Mouse (Mus musculus): ENCODE measurements around the gene Ctcf. TPM values are rescaled to one million over a fixed set of nuclear protein-coding genes. Genes with fewer than 3 reads are reported as not detected.

Ctcf gene
- polyA plus RNA-seq, 1 experiment from 2014 or later: 102 TPM

- no peak for DNase-seq (ENCODE audit: low spot score)
- WGBS: 90% methylated on average over 21 of the region's 21 CpGs
- Histone ChIP-seq H3K4me1 (replicated peaks) (peaks cover 37% of the 10 kb centered on the region), H3K27me3 (ENCODE audit: insufficient read depth, poor library complexity, severe bottlenecking) (no peaks in the 10 kb centered on the region), H3K9me3 (no peaks in the 10 kb centered on the region), H3K27ac (no peak overlapping the region), H3K4me3 (no peak overlapping the region), H3K36me3 (peaks cover 72% of the 10 kb centered on the region)
These were observed 15.2 kb upstream of the Ctcf start for GRCm38 (mm10) chr8:105620946-105621720.

GRCm38 (mm10) chr8:105621841-105622240 is 14.5 kb upstream of the Ctcf start:
- no peak for DNase-seq (ENCODE audit: low spot score)
- peaks cover 37% of the 10 kb centered on the region for H3K4me1 ChIP-seq (replicated peaks)
- H3K36me3 ChIP-seq: peaks cover 64% of the 10 kb centered on the region
- no peak overlapping the region for H3K4me3 ChIP-seq
- WGBS: 83% methylated on average over 4 of the region's 4 CpGs
- H3K27me3 ChIP-seq (ENCODE audit: insufficient read depth, poor library complexity, severe bottlenecking): no peaks in the 10 kb centered on the region
- no peaks in the 10 kb centered on the region for H3K9me3 ChIP-seq
- no peak overlapping the region for H3K27ac ChIP-seq

GRCm38 (mm10) chr8:105622421-105622920 is 13.9 kb upstream of the Ctcf start:
- peak; percentile 94 for DNase-seq (ENCODE audit: low spot score)
- Histone ChIP-seq H3K27me3 (ENCODE audit: insufficient read depth, poor library complexity, severe bottlenecking) (no peaks in the 10 kb centered on the region), H3K4me3 (no peak overlapping the region), H3K9me3 (no peaks in the 10 kb centered on the region), H3K4me1 (replicated peaks) (peaks cover 37% of the 10 kb centered on the region), H3K36me3 (peaks cover 58% of the 10 kb centered on the region), H3K27ac (peak overlapping the region; percentile 30; the same call in 1 of the 2 replicates)
- WGBS: 6% methylated on average over 8 of the region's 8 CpGs

GRCm38 (mm10) chr8:105623118-105623517 is 13.2 kb upstream of the Ctcf start:
- 26% methylated on average over 5 of the region's 5 CpGs for WGBS
- H3K27ac ChIP-seq: peak overlapping the region; percentile 59; the same call in 1 of the 2 replicates
- no peaks in the 10 kb centered on the region for H3K9me3 ChIP-seq
- DNase-seq (ENCODE audit: low spot score): no peak
- peaks cover 52% of the 10 kb centered on the region for H3K36me3 ChIP-seq
- no peaks in the 10 kb centered on the region for H3K27me3 ChIP-seq (ENCODE audit: insufficient read depth, poor library complexity, severe bottlenecking)
- peaks cover 37% of the 10 kb centered on the region for H3K4me1 ChIP-seq (replicated peaks)
- peak overlapping the region; percentile 7; the same call in 1 of the 2 replicates for H3K4me3 ChIP-seq

GRCm38 (mm10) chr8:105623679-105624245 is 12.6 kb upstream of the Ctcf start:
- H3K27ac ChIP-seq: peak overlapping the region; percentile 59; the same call in 1 of the 2 replicates
- 61% methylated on average over 7 of the region's 7 CpGs for WGBS

GRCm38 (mm10) chr8:105624401-105624800 is 12.0 kb upstream of the Ctcf start:
- H3K4me3 ChIP-seq: no peak overlapping the region
- 61% methylated on average over 3 of the region's 3 CpGs for WGBS
- DNase-seq (ENCODE audit: low spot score): no peak
- H3K27ac ChIP-seq: peak overlapping the region; percentile 2; the same call in 1 of the 2 replicates
- H3K4me1 ChIP-seq (replicated peaks): peaks cover 37% of the 10 kb centered on the region
- H3K36me3 ChIP-seq: peaks cover 39% of the 10 kb centered on the region
- no peaks in the 10 kb centered on the region for H3K27me3 ChIP-seq (ENCODE audit: insufficient read depth, poor library complexity, severe bottlenecking)
- H3K9me3 ChIP-seq: no peaks in the 10 kb centered on the region

More at GRCm38 (mm10) chr8:105623679-105624245, 12.6 kb upstream of the Ctcf start:
- Histone ChIP-seq H3K27me3 (ENCODE audit: insufficient read depth, poor library complexity, severe bottlenecking) (no peaks in the 10 kb centered on the region), H3K36me3 (peaks cover 45% of the 10 kb centered on the region), H3K4me1 (replicated peaks) (peaks cover 37% of the 10 kb centered on the region), H3K4me3 (no peak overlapping the region), H3K9me3 (no peaks in the 10 kb centered on the region)
- no peak for DNase-seq (ENCODE audit: low spot score)

- H3K4me3 ChIP-seq: no peak overlapping the region
- H3K4me1 ChIP-seq (replicated peaks): peaks cover 37% of the 10 kb centered on the region
- 84% methylated on average over 1 of the region's 1 CpGs for WGBS
- peaks cover 35% of the 10 kb centered on the region for H3K36me3 ChIP-seq
- peak overlapping the region; percentile 2; the same call in 1 of the 2 replicates for H3K27ac ChIP-seq
- no peaks in the 10 kb centered on the region for H3K27me3 ChIP-seq (ENCODE audit: insufficient read depth, poor library complexity, severe bottlenecking)
- DNase-seq (ENCODE audit: low spot score): no peak
- no peaks in the 10 kb centered on the region for H3K9me3 ChIP-seq
These were observed 11.5 kb upstream of the Ctcf start for GRCm38 (mm10) chr8:105624831-105625230.

GRCm38 (mm10) chr8:105626086-105626485 is 10.3 kb upstream of the Ctcf start:
- Histone ChIP-seq H3K27me3 (ENCODE audit: insufficient read depth, poor library complexity, severe bottlenecking) (no peaks in the 10 kb centered on the region), H3K36me3 (peaks cover 22% of the 10 kb centered on the region), H3K4me1 (replicated peaks) (peaks cover 37% of the 10 kb centered on the region), H3K27ac (no peak overlapping the region), H3K9me3 (no peaks in the 10 kb centered on the region), H3K4me3 (no peak overlapping the region)
- DNase-seq (ENCODE audit: low spot score): no peak
- WGBS: 93% methylated on average over 1 of the region's 1 CpGs

- Histone ChIP-seq H3K27me3 (ENCODE audit: insufficient read depth, poor library complexity, severe bottlenecking) (no peaks in the 10 kb centered on the region), H3K4me1 (replicated peaks) (peaks cover 11% of the 10 kb centered on the region), H3K27ac (no peak overlapping the region), H3K4me3 (no peak overlapping the region), H3K36me3 (peaks cover 3% of the 10 kb centered on the region), H3K9me3 (no peaks in the 10 kb centered on the region)
- DNase-seq (ENCODE audit: low spot score): no peak
- WGBS: 95% methylated on average over 4 of the region's 4 CpGs
These were observed 7.0 kb upstream of the Ctcf start for GRCm38 (mm10) chr8:105629337-105629736.

- Histone ChIP-seq H3K4me1 (replicated peaks) (peaks cover 33% of the 10 kb centered on the region), H3K9me3 (no peaks in the 10 kb centered on the region), H3K27ac (peak overlapping the region; percentile 100; the same call in 1 of the 2 replicates), H3K36me3 (peaks cover 11% of the 10 kb centered on the region), H3K27me3 (ENCODE audit: insufficient read depth, poor library complexity, severe bottlenecking) (no peaks in the 10 kb centered on the region), H3K4me3 (peak overlapping the region; percentile 72)
- no peak for DNase-seq (ENCODE audit: low spot score)
- 88% methylated on average over 2 of the region's 2 CpGs for WGBS
These were observed 1.5 kb upstream of the Ctcf start for GRCm38 (mm10) chr8:105634771-105635458.

- Histone ChIP-seq H3K4me3 (peak overlapping the region; percentile 72), H3K36me3 (peaks cover 11% of the 10 kb centered on the region), H3K27ac (peak overlapping the region; percentile 100), H3K27me3 (ENCODE audit: insufficient read depth, poor library complexity, severe bottlenecking) (no peaks in the 10 kb centered on the region), H3K4me1 (replicated peaks) (peaks cover 33% of the 10 kb centered on the region), H3K9me3 (no peaks in the 10 kb centered on the region)
- no peak for DNase-seq (ENCODE audit: low spot score)
- WGBS: 3% methylated on average over 11 of the region's 11 CpGs
These were observed 887 bp upstream of the Ctcf start for GRCm38 (mm10) chr8:105635481-105635880.

GRCm38 (mm10) chr8:105636963-105637510 is 669 bp downstream of the Ctcf start, which contains the start of gene Agrp:
Gene Agrp, minus strand, starts transcription at chr8:105637393.
- no peak for DNase-seq (ENCODE audit: low spot score)
- peak within 1 kb of the TSS; percentile 100 for H3K27ac ChIP-seq
- H3K27me3 ChIP-seq (ENCODE audit: insufficient read depth, poor library complexity, severe bottlenecking): no peaks in the 10 kb centered on the region
- H3K4me1 ChIP-seq (replicated peaks): peaks cover 33% of the 10 kb centered on the region
- WGBS: under 1% methylated on average over 61 of the region's 63 CpGs
- H3K9me3 ChIP-seq: no peaks in the 10 kb centered on the region
- peak within 1 kb of the TSS; percentile 72 for H3K4me3 ChIP-seq
- peaks cover 11% of the 10 kb centered on the region for H3K36me3 ChIP-seq

Measured in hindbrain, embryonic 10.5 days (tissue).